Mouse (Mus musculus): ENCODE data around the gene Mbnl2.

Gene Mbnl2

DNA sequence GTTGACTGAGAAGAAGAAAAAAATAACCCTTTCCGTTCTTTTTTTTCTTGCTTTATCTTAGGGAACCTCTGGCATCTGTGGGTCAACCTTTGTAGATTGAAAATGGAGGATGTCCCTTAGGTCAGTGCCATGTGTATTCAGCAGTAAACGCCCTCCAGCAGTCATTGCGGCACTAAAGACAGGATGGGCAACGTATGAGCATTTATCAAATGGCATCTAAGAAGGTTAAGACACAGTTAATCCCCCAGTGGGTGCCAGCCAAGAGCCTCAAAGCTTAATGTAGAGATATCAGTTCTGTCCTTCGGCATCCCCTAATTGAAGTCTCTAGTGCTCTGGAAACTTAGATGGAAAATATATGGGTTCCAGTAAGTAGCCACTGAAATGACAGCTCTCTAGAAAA lies 723 bp upstream of the Mbnl2 start:
- no peak for DNase-seq (ENCODE audit: low spot score)

DNA sequence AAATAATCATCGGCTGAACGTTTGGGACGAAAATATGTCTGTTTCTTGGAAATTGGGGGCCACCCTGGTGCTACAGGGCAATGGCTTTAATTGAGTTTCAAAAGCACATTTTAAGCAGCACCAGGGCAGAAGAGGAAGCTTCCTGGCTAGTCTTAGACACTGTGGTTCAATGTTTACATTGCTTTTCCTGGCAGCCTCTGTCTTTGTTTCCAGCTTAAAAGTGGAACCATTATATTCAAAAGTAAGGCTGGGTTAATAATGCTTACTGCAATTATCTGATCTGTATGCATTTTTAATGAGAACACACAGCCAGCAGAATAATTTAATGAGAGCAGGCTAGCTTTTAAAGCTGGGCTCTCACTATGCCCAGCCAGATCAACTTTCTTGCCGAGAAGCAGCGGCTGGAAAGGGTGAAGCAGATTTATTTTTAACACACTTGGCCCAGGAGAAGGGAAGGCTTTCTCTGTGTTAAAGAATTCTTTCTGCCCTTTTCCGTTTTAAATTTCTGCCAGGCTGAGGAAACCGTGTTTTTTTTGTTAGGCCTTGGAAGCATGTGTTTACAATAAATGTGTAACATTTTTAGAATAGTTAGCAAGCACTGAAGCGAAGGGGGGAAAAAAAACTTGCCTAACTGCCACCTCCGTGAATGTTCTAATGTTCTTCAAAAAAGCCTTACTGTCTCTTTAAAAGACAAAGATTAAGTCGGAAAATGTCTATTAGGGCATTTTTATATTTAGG lies 1.0 kb downstream of the Mbnl2 start:
- DNase-seq (ENCODE audit: low spot score), result no peak

DNA sequence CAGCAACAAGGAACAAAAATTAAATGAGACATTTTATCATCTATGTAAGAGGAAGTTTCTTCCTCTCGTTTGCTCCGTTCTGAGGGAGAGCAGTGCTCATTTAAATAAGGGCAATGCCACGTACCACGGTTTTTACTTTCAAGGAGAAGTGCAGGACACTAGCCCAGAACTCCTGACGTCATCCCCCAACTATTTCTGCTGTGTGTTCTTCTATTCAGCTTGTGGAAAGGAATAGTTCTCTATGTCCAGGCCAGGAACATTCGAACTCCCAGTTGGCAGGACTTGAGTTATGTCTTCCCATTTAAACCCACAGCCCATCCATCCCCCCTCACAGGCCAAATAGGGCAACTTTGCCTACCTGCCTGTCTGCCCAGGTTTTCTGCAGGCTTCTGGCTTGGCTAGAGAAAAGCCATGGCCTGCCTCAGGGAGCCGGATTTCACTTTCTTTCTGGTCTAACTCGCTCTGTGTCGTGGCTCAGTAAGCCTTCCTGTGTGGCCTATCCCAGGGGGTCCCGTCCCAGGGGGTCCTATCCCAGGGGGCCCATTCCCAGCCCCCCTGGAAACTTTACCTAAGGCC lies 1.7 kb downstream of the Mbnl2 start:
- no peak for DNase-seq (ENCODE audit: low spot score)

DNA sequence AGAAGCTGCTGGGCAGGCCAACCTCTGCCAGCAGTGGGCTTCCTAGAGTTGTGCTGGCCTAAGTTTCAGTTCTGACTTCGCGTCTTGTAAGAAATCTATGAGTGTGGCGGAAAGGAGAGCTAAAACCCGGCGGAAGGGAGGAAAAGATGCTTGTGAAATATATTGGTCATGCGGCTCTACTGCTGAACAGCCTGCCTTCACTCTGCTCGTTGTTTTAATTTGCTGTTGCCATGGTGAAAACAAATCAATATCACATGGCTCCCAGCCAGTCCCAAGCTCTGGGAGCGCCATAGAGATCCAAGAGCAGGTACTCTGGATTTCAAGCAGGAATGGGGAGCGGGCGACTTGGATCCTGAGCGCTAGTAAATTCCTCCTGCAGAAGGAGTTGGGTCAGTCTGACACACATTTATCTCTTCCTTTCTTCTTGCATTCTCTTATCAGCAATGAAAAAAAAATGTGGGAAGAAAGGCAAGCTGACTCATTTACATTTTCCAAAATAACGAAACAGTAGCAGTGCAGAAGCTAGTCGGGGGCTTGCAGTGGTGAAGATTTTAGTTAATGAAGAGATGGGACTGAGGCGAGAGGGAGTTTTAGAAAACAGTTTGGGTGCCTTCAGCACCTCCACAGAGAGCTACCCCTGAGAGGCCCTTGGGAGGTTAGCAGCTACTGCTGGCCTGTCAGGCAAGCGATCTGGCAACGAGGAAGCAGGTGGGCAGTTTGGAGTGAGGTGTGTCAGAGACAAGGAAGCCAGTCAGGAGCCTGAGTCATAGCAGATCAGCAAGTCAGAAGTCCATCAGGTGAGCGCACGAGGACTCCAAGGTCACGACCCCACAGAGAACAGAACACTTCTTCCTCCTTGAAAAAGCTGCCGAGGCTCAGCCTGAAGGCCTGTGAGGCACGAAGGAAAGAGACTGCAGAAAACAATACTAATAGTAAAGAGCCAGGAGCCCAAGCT lies 3.1 kb downstream of the Mbnl2 start:
- DNase-seq (ENCODE audit: low spot score), result no peak

DNA sequence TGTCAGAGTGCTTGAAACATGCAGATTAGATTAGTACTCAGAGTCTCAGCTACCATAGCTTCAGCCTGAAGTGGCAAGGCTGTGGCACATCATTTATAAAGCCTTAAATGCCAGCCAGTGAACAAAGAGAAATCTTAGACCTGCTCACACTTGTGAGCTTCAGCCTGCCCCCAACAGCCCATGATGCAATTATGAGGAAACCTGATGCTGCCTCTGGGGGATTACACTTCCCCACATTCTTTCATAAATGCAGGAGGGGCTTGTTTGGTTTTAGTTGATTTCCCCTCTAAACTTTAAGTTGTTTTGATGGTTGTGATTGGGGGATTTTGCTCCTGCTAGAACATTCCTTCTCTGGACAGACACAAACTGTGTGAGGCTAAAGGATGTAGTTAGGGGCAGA lies 4.7 kb downstream of the Mbnl2 start:
- no peak for DNase-seq (ENCODE audit: low spot score)

DNA sequence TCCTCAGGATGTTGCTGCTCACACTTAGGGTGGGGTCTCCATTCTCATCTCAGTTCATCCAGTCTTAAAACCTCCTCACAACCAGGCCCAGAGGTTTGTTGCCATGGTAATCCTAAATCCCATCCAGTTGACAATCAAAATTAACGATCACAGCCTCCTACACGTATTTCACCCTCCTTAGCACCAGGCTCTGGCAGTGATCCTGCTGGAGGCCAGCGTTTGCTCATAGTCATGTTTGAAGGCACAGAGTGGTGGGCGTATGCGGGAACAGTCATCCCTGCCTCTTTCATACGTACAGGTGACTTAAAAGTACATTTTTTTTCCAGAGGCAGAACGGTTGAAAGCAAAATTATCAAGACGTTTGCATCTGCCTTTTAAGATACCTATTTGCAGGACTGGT lies 8.3 kb downstream of the Mbnl2 start:
- no peak for DNase-seq (ENCODE audit: low spot score)

DNA sequence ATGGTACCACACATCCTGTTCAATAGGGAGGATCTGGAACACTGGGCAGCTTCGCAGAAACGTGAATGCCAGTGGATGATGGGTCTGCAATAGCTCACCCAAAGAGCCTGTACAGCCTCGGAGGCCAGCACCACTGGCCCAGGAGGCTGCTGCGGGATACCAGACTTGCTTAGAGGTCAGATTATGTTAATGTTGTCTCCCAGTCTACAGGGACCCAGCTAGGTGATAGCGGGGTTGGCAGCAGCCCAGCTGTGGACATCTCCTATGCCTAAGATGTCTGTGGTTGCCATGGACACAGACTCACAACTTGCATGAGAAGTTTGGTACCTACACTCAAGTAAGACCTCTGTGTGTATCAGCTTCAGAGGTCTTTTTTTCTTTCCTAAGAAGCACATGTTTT lies 9.0 kb downstream of the Mbnl2 start:
- DNase-seq (ENCODE audit: low spot score), result no peak

DNA sequence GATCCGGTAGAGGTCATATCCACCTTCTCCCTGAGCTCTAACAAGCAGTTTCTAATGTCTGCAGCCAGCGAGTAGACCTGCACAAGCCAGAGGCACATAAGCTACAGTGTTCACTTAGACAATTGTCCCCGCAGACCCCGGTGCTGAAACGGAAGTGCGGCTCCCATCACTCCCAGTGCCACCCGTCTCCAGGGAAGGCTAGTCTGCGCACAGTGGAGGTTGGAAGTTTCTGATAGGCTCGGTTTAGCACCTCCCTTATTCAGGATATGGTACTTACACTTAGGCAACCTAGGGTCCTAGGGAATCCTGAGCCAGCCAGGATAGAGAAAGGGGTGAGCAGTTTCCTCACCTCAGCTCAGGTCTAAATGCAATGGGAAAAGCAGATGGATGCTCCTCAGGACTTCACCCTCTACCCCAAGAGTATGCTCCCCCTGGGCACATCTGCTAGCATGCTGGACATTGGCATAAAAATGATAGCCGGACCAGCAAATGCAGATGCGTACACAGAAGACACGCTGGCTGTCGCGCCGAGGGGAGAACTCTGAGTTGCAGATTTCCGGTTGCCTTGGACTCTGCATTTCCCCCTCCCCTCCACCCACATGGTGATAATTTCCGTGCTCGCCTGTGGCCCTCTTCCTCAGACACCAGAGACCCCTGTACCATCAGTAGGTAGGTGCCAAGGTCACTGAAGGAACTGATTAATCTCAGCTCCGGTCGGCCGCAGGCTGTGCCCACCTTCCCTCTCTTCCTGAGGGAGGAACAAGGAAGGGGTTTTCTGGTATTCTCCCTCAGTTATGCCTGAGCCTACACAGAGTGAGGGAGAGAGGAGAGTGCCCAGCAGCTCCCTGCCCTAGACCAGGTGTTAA lies 11.9 kb downstream of the Mbnl2 start:
- no peak for DNase-seq (ENCODE audit: low spot score)

DNA sequence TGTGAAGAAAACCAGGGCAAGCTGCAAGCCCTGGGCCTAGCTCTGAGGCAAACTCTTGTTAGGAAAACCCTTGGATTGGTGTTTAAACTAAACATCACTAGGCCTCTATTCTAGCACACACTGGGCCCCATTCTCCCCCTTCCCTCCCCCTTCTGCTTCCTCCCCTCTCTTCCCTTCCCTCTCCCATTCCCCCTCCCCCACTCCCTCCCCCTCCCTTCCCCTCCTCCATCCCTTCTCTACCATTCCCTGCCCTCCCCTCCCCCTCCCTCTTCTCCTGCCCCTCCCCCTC lies 12.5 kb downstream of the Mbnl2 start:
- DNase-seq (ENCODE audit: low spot score), result no peak

DNA sequence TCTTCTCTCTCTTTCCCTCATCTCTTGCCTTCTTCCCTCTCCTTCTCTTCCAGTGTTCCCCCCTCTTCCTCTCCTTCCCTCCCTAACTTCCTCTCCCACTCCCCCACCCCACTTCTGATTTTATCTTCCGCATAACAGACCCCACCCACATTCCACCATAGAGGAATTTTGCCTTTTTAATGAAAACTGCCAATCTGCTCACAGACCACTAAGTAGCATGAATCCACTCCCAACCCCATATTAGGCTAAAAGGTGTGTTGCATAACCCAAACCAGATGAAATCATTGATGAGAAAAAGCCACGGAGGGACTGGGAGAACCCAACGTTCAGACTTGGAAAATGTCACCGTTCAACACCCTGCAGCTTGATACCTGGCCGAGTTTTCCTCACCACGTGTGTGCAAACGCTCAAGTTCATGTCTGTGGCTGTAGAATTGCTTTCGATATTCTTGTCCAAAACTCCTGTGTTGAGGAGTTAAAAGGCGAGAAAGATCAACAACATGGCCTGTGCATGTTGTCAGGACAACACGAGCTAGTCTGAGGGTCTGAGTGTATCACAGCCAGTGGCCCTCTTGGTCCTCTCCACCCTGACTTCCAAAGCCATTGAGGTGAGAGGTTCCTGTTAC lies 13.0 kb downstream of the Mbnl2 start:
- no peak for DNase-seq (ENCODE audit: low spot score)

DNA sequence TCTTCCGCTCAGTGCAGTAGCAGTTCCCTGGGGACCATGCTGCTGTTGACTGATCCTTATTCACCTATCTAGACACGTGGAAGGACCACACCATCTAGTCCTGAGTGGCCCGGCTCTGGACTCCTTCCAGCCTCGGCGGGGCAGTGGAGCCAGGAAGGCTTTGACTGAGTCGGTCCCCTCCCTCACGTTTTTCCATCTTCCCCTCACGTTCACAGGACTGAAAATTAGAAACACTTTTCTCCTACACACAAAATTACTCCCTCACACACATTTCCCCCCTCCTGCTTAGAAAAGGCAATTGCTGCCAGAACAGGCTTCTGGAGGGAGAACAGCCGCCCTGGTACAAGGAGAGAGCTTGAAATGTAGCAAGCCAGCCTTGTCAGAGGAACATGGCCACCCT lies 13.6 kb downstream of the Mbnl2 start:
- DNase-seq (ENCODE audit: low spot score), result no peak

DNA sequence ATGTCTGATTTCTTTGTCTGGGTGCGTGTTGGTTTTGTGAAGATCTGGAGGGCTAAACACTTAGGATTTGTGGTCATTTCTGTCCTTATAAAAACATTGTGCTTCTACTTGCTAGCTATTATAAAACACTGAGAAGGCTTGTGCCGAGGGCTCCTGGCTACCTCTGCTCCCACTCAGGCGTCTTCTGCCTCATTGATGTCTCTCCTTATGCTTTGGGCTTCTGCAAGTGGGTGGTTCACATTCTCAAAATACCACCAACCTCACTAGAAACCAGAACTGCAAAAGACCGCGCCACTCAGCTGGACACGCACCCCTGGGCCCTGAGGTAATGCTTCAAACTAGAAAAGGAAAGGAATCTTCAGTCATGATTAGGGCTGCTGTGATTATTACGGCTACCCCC lies 14.1 kb downstream of the Mbnl2 start:
- DNase-seq (ENCODE audit: low spot score), result no peak

DNA sequence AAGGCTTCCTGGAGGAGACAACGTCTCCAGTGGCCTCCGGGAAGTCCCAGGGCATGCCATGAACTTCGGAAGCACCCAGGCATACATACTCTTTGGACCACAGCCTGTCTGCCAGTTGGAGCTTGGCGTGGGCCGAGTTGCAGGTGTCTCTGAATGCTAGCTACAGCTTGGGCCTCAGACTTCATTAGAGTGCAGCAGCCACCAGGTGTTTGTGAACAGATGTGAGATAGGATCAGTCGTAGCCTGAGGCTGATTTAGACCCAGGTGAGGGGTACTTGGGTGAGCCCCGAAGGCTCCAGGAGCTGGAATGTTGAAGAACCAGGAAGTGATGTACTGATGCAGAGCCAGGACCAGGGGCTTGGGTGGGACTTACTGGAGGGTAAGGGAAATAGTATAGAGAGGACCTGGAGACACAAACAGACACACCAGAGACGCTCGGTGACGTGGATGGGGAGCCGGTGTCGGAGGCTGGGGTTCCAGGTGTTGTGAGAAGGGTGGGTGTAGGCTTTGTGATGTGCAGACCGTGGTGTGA lies 15.8 kb downstream of the Mbnl2 start:
- DNase-seq (ENCODE audit: low spot score), result no peak

DNA sequence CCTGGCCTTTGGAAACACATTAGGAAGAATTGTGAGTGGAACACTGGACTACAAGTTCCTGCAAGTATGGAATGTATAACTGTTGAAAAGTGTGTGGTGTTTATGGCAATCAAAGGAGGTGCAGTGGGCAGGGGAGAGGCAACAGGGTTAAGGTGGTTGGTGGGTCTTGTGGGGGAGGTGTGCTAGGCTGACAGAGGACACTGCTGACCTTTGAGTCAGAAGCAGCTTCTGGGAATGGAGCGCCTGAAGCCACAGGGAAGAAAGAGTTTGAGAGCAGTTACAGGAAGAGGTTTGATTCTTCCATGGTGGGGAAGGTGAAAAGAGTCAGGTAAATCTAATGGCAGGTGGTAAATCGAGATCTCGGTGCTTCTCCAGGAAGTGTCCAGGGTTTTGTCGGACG lies 16.7 kb downstream of the Mbnl2 start:
- DNase-seq (ENCODE audit: low spot score), result no peak

DNA sequence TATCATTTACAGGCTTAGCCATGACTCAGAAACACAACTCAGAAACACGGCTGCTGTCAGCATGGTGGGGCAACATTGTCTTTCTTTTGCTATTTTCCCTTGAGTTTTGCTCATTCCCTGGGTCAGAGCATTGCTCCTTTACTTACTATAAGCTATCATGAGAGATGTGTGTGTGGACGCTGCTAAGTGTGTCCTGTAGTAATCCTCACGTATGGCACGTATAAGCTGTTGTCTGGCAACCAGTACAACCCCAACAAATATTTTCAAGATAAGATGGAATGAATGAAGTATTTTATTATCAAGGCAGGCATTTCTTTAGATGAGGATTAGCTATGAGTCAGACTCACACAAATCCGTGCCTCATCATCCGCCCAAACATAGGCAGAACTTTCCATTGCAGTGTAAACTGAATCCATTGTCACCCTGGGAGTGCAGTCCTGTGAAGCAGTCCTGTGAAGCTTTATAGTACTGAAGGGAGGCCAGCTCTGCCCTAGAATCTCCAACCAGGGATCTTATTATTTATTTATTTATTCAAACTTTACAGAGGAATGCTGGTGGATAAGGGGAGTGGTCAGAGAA lies 17.2 kb downstream of the Mbnl2 start:
- no peak for DNase-seq (ENCODE audit: low spot score)

DNA sequence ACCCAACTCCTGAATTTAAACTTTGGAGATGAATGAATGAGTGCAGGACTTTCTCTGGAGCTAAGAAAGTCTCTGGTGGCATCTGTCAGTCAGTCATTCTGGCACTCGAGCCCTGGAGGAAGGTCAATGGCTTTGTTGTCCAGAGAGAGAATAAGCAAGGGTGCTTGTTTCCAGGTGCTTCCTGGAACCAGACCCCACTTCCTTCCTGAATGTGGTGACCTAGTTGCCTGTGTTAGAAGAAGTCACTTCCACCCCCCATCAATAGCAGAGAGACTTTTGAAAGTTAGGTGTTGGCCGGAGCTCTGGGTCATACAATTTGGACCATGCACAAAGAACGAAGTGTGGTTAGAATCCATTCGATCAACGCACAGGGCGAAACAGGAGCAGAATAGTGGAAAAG lies 19.0 kb downstream of the Mbnl2 start:
- DNase-seq (ENCODE audit: low spot score), result no peak

DNA sequence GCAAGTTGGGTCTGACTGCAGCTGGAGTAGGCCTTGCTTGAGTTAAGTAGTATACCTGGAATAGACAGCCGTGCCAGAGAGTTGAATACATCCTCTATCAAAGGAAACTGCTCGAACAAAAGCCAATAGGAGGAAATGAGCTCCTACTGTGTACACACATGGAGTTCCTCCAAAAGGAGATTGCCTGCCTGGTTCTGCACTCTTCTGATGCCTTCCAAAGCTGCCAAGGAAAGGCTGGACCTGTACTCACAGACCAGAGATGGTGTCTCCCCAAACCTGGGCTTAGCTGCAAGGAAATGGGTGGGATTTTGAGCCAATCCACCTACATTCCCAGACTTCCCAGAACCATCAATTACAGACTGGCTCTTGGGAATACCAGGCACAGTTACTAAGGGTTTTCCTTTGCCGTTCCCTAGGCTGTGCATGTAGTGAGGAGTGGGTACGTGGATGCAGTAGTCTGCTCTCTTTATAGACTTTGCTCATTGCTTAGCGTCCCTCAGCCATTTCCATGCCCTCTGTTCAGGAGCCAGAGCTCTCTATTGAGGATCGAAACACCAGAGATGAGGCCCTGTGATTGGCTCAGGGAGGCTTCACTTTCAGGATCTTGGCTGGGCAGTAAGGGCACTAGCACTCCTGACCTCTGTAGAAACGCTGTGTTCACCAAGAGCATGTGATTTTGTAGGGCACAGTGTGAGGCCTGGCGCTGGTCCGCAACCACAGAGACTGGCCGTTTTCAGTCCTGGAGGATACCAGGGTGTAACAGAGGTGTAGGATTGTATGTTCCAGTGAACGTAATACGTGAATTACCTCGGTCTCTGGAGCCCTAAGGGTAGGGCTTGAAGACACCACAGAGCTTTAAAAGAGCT lies 20.1 kb downstream of the Mbnl2 start:
- no peak for DNase-seq (ENCODE audit: low spot score)

DNA sequence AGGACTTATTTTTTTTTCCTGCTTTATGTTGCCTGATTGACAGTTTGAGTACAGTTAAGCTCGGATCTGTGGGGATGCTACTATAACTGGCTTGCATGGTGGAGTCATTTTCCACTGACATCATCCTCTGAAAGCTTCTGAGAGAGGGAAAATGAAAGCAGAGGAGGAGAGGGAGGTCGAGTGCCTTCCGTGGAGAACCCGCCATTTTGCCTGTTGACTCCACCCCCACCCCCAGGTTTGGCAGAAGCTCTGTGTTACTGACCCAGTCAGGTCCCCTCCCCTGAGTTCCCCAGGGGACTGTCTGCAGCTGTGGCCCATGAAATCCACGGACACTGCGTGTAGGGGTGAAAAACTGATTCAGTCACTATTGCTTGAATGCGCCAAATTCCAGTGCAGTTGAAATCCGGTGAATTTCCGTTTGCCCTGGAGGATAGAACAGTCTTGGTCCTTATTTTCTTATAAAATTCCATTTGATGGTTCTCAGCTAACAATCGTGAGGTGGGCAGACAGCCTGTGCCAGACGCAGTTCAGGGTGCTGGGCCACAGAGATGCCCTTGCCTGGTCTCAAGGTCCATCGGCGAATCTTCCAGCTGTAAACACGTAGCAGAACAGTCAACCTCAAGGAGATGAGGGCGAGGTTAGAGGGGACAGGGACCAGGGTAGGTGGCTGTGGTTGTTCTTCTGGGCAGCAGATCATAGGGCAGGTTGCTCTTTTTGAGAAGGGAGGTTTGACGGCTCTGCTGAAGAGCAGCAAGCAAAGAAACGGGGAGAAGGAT lies 20.9 kb downstream of the Mbnl2 start:
- no peak for DNase-seq (ENCODE audit: low spot score)

DNA sequence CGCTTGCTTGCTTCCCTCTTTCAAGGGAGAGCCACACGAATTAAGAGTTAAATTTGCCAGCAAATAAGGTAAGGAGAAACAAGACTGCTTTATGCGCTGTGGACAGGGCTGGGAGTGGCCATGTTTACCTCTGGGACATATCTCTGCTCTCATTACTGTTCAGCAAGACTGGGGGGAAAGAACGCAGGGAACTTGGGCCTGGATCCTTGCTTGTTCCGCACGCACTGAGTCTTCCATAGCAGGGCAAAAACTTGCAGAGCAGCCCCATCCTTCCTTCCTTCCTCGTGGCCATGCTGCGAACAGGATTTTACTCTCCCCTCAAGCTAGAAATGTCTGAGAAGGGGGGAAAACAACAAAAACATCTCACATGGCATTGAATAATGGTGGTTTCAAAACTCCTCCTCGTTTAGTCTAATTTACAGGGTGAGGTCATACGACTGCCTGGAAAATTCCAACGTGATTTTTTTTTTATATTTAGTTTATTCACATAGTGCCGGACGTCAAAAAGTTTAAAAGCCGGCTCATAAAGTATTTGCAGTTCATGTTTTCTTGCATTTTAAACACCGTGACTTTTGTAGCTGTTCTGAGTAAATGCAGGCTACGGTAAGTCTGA lies 21.8 kb downstream of the Mbnl2 start:
- DNase-seq (ENCODE audit: low spot score), result no peak

All from urinary bladder, postnatal 25 days (tissue).